Mouse (Mus musculus) embryonic facial prominence, embryonic 12.5 days (tissue): ENCODE data around the gene Adamts12. TPM values are rescaled to one million over a fixed set of nuclear protein-coding genes. Genes with fewer than 3 reads are reported as not detected.

Experiments used
- ATAC-seq: fragments of 200-750 bp; cut with Nextera tagmentation; 2 replicates; pipeline ENCODE4 v1.8.0; 2017; ENCODE audit not compliant: insufficient number of reproducible peaks, insufficient read depth, low FRiP score, low TSS enrichment
- H3K27ac ChIP-seq: fragments of 300-500 bp; sonication (generic); 2 replicates; pipeline ENCODE4 v1.5.1; 2016; ENCODE audit warnings: mild to moderate bottlenecking
- H3K27me3 ChIP-seq: fragments of 300-500 bp; sonication (generic); 2 replicates; pipeline ENCODE4 v1.6.1; 2016; ENCODE audit warnings: mild to moderate bottlenecking, moderate library complexity
- H3K36me3 ChIP-seq: fragments of 300-500 bp; sonication (generic); 2 replicates; pipeline ENCODE4 v1.6.1; 2016; ENCODE audit warnings: mild to moderate bottlenecking
- H3K4me1 ChIP-seq: fragments of 300-500 bp; sonication (generic); 2 replicates; pipeline ENCODE4 v1.6.1; 2016
- H3K4me2 ChIP-seq: fragments of 300-500 bp; sonication (generic); replicated peaks from 2 replicates; pipeline ENCODE4 v1.6.1; 2016; ENCODE audit warnings: mild to moderate bottlenecking, moderate library complexity
- H3K4me3 ChIP-seq: fragments of 300-500 bp; sonication (generic); 2 replicates; pipeline ENCODE4 v1.5.1; 2016; ENCODE audit warnings: mild to moderate bottlenecking
- H3K9ac ChIP-seq: fragments of 300-500 bp; sonication (generic); 2 replicates; pipeline ENCODE4 v1.6.1; 2016; ENCODE audit warnings: mild to moderate bottlenecking, moderate library complexity
- H3K9me3 ChIP-seq: fragments of 300-500 bp; sonication (generic); 2 replicates; pipeline ENCODE4 v1.6.1; 2016; ENCODE audit warnings: mild to moderate bottlenecking, moderate library complexity
- WGBS: fragments of 180-500 bp; shearing (Covaris S2); methylation state at CpG from one replicate; pipeline ENCODE4 v1.1.7; 2016; 5-methylcytosine and 5-hydroxymethylcytosine counted together
- polyA plus RNA-seq: library from polyadenylated mRNA; unstranded; fragments of >200 nt; fragmentation: Nextera tagmentation; extraction: Ambion mirVana; gene quantifications from 2 replicates; pipeline ENCODE4 v1.2.1, GENCODE M21; 2016

The Adamts12 gene
- polyA plus RNA-seq, 1 experiment from 2014 or later, result 3.4 TPM

DNA sequence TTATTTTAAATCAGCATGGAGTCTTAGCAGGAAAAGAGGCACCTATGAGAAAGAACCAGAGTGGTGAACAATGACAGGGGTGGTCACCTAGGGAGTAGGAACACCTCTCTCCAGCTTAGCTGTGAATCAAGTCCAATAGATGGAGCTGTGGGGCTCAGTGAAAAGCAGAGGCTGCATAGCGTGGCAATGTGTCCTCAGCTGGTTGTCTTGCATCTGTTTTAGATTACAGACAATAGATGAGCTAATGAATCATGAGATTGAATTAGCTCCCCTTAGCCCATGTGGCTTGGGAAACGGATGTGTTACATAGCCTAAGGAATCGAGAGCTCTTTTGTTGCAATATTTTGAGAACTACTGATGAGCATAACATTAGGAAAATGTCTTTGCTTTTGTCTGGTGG, 291.3 kb downstream of the Adamts12 start:
- H3K27ac ChIP-seq, result no peak overlapping the region
- no peak for ATAC-seq
- H3K4me3 ChIP-seq, result no peak overlapping the region
- no peak overlapping the region for H3K9ac ChIP-seq
- no peaks in the 10 kb centered on the region for H3K9me3 ChIP-seq
- WGBS, result 29% methylated on average over 3 of the region's 3 CpGs
- H3K4me1 ChIP-seq, result no peaks in the 10 kb centered on the region
- H3K36me3 ChIP-seq, result no peaks in the 10 kb centered on the region
- H3K4me2 ChIP-seq, result no peak overlapping the region
- no peaks in the 10 kb centered on the region for H3K27me3 ChIP-seq

DNA sequence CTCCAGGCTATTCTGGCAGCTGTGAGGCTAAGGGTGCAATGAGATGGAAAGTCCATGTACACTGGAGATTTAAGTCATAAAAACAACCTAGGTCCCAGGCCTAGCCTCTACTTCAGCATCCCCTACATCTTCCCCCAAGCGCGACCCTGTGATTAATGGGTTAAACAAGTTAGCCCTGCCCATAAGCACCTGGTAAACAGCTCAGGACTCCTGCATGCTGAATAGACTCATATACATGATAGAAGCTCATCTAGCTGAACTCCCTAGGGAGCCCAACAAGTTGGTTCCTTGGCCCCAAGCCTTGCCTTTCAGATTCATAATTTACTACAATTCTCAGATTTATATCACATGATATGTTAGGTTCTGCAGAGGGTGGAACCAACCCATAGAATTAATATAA, 292.9 kb downstream of the Adamts12 start:
- H3K4me1 ChIP-seq, result no peaks in the 10 kb centered on the region
- no peak overlapping the region for H3K27ac ChIP-seq
- H3K36me3 ChIP-seq, result no peaks in the 10 kb centered on the region
- no peaks in the 10 kb centered on the region for H3K27me3 ChIP-seq
- 89% methylated on average over 2 of the region's 2 CpGs for WGBS
- ATAC-seq, result no peak
- no peak overlapping the region for H3K9ac ChIP-seq
- H3K4me2 ChIP-seq, result no peak overlapping the region
- H3K4me3 ChIP-seq, result no peak overlapping the region
- H3K9me3 ChIP-seq, result no peaks in the 10 kb centered on the region

DNA sequence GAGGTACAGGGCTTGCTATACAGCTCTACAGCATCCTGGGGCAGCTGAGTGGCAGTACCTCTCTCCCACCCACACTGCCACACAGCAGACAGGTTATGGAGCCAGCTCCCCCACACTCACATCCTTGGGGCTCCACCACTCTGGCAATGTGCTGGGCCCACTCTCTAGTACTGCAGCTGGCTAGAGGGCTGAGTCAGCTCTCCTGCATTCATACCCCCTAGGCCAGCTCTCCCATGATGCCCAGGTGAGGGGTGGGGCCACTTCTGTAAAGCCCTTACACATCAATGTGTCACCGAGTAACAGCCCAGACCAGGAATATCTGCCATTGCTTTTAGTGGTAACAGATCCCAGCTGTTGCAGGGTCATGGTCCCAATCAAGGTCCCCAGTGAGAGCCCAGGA, 296.3 kb downstream of the Adamts12 start:
- H3K4me2 ChIP-seq, result no peak overlapping the region
- no peaks in the 10 kb centered on the region for H3K27me3 ChIP-seq
- H3K27ac ChIP-seq, result no peak overlapping the region
- no peak overlapping the region for H3K9ac ChIP-seq
- WGBS, result 75% methylated on average over 1 of the region's 1 CpGs
- no peak overlapping the region for H3K4me3 ChIP-seq
- H3K36me3 ChIP-seq, result no peaks in the 10 kb centered on the region
- no peaks in the 10 kb centered on the region for H3K9me3 ChIP-seq
- peak; percentile 60 for ATAC-seq
- H3K4me1 ChIP-seq, result no peaks in the 10 kb centered on the region

DNA sequence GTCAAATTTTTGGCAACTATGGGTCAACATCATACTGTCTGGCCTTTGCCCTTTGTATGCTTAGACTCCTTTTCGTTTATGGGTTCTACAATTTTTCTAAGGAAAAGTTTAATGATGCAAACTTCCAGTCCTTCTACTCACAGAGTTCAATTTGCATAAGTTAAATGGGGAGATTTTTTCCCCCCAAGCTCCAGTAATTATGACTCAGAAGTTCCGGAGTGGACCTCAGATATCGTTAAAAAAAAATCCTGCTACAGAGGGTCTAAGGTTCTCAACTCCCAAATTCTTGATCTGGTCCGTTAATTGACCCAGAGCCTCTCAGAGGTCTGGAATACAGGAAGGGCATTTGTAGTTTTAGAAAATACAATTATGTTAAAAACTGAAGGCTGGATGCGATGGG, 297.2 kb downstream of the Adamts12 start:
- Histone ChIP-seq H3K27me3 (no peaks in the 10 kb centered on the region), H3K9me3 (no peaks in the 10 kb centered on the region), H3K4me1 (no peaks in the 10 kb centered on the region), H3K4me2 (no peak overlapping the region), H3K27ac (no peak overlapping the region), H3K36me3 (no peaks in the 10 kb centered on the region), H3K4me3 (no peak overlapping the region), H3K9ac (no peak overlapping the region)
- no peak for ATAC-seq
- 84% methylated on average over 5 of the region's 5 CpGs for WGBS

DNA sequence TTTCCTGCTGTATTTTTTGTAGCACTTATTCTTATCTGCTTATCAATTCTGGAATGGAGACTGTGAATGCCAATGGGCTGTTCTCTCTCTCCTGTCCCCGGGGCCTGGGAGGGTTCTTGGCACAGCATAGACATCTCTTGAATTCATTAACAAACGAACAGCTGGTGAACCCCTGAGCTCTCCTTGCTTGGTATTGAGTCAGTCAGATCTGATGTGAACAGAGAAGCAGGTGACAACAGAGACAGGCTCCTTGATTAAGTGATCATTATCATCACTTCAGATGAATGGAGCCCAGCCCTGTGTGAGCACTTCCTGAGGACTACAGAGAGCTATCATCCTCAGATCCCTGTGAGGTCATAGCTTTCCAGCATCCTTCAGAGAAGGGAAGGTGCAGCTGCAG, 299.5 kb downstream of the Adamts12 start:
- WGBS, result 45% methylated on average over 2 of the region's 2 CpGs
- Histone ChIP-seq H3K27ac (no peak overlapping the region), H3K36me3 (no peaks in the 10 kb centered on the region), H3K9me3 (no peaks in the 10 kb centered on the region), H3K4me3 (no peak overlapping the region), H3K9ac (no peak overlapping the region), H3K4me1 (no peaks in the 10 kb centered on the region), H3K27me3 (no peaks in the 10 kb centered on the region), H3K4me2 (no peak overlapping the region)
- no peak for ATAC-seq

DNA sequence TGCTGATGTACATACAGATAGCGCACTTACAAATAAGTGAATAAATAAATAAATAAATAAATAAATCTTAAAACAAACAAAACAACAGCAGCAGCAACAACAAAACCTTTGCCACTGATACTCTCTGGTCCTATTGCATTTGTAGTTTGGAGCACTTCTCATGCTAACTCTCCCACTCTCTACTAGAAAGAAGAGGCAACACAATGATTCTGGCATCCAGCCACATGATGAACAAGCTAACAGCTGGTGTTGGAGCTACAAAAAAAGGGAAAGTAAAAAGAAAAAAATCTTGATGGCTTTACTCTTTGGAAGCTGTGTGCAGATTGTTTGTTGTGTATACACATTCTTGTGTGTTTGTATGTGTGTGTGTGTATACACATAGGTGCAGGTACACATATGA, 300.2 kb downstream of the Adamts12 start:
- no peak for ATAC-seq
- Histone ChIP-seq H3K9me3 (no peaks in the 10 kb centered on the region), H3K4me3 (no peak overlapping the region), H3K9ac (no peak overlapping the region), H3K4me2 (no peak overlapping the region), H3K4me1 (no peaks in the 10 kb centered on the region), H3K36me3 (no peaks in the 10 kb centered on the region), H3K27me3 (no peaks in the 10 kb centered on the region), H3K27ac (no peak overlapping the region)
- WGBS, result 94% methylated on average over 1 of the region's 1 CpGs

DNA sequence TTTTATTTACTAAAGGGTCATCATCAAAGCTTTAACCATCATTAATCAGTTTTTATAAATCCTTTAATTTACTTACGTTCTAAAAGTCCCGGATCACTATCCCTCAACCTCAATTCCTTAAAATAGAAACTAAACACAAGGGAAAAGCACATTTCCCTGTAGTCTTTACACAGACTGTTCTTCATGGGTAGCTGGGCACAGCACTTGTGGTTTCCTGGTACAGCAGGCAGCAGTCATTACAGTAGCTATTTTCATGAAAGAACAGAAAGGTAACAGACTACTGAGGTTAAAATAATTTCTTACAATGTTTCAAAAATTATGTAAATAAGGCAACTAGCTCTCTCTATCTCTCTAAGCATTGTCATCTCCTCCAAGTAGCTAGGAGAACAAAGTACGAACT, 305.0 kb downstream of the Adamts12 start:
- H3K4me1 ChIP-seq, result no peaks in the 10 kb centered on the region
- no peaks in the 10 kb centered on the region for H3K36me3 ChIP-seq
- H3K9me3 ChIP-seq, result no peaks in the 10 kb centered on the region
- no peak overlapping the region for H3K9ac ChIP-seq
- H3K27ac ChIP-seq, result no peak overlapping the region
- no peak overlapping the region for H3K4me3 ChIP-seq
- WGBS, result 84% methylated on average over 3 of the region's 3 CpGs
- H3K27me3 ChIP-seq, result no peaks in the 10 kb centered on the region
- ATAC-seq, result no peak
- no peak overlapping the region for H3K4me2 ChIP-seq

DNA sequence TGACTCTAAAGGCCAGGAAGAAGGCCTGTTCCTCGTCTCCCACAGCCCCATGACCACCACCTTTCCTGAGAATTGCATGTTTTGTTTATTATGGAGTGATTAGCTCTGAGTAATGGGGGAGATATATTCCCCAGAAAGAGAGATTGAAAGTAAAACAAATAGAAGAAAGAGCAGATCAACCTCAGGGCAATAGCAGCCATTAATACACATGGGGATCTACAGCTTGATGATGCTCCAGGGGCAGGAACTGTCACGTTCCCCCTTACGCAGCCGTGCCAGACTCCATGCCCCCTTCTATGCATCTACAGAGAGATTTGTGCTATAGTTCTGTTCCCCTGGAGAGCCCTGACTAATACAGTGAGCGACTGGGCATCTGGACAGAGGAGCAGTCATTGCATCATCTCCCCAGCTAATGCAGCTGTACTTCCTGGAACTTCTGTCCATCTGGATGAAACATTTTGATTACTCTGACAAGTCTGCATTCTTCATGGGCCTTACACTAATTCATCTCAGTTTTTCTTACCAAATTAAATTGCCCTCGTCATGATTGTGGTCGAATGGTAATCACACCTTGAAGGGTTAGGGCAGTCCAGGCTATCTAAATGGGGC, 306.0 kb downstream of the Adamts12 start:
- no peaks in the 10 kb centered on the region for H3K9me3 ChIP-seq
- H3K4me2 ChIP-seq, result no peak overlapping the region
- no peaks in the 10 kb centered on the region for H3K36me3 ChIP-seq
- no peak overlapping the region for H3K4me3 ChIP-seq
- H3K27ac ChIP-seq, result no peak overlapping the region
- 85% methylated on average over 7 of the region's 7 CpGs for WGBS
- ATAC-seq, result no peak
- H3K27me3 ChIP-seq, result no peaks in the 10 kb centered on the region
- H3K9ac ChIP-seq, result no peak overlapping the region
- H3K4me1 ChIP-seq, result no peaks in the 10 kb centered on the region

DNA sequence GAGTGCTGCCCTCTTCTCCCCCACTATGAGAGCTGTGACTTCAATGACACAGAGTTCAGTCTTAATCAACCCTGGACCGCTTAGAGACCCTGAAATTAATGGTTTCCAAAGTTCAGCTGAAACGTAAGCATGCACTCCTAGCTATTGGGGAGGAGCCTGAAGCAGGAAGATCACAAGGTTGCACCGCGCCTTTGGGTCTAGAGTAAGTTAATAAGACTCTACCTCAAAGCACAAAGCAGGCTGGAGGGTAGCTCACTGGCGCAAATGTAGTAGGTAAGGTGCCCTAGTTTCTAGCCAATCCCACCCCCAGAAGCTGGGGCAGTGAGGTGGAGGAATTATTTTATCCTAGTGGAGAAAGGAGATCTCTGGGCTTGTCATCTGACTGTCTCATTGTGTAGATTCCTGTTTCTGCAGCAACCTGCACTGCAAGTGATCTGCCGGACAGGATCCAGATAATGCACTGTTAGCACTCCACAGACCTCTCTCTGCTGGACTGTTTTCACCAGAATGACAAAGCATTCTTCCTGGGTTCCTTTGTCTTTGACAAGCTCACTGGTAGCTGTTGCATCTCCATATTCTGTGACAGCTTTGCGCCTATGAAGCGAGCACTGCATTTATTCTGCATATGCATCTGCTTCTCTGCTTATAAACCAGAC, 315.0 kb downstream of the Adamts12 start:
- Histone ChIP-seq H3K4me3 (no peak overlapping the region), H3K9me3 (no peaks in the 10 kb centered on the region), H3K4me1 (no peaks in the 10 kb centered on the region), H3K27me3 (no peaks in the 10 kb centered on the region), H3K36me3 (peaks cover 18% of the 10 kb centered on the region), H3K27ac (no peak overlapping the region), H3K9ac (no peak overlapping the region), H3K4me2 (no peak overlapping the region)
- 81% methylated on average over 8 of the region's 8 CpGs for WGBS
- ATAC-seq, result no peak

DNA sequence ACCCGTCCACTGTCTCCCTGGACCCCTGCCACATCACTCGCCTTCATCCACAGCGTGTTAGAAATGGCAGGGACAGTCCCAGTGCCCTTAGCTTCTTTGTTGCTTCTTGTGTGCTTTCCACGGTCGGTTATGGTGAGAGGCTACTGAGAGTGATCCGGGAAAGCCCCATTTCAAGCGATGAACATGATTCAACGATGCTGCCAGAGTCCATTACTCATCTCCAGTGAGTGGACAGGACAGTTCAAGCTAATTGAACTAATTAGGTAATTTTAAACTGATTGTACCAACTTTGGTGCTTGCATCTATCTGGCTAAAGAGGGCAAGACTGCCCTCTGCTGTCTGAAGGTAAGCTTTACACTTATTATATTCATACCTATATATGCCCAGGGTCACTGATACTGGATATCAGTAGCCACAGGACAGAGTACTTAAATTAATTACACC, 315.5 kb downstream of the Adamts12 start:
- H3K4me3 ChIP-seq, result no peak overlapping the region
- H3K27me3 ChIP-seq, result no peaks in the 10 kb centered on the region
- 0 out of 2 replicates have a peak, but pooled peaks have one; percentile 6 for ATAC-seq
- peaks cover 24% of the 10 kb centered on the region for H3K36me3 ChIP-seq
- no peak overlapping the region for H3K27ac ChIP-seq
- H3K4me2 ChIP-seq, result no peak overlapping the region
- no peaks in the 10 kb centered on the region for H3K4me1 ChIP-seq
- no peaks in the 10 kb centered on the region for H3K9me3 ChIP-seq
- no peak overlapping the region for H3K9ac ChIP-seq
- WGBS, result 45% methylated on average over 8 of the region's 8 CpGs

DNA sequence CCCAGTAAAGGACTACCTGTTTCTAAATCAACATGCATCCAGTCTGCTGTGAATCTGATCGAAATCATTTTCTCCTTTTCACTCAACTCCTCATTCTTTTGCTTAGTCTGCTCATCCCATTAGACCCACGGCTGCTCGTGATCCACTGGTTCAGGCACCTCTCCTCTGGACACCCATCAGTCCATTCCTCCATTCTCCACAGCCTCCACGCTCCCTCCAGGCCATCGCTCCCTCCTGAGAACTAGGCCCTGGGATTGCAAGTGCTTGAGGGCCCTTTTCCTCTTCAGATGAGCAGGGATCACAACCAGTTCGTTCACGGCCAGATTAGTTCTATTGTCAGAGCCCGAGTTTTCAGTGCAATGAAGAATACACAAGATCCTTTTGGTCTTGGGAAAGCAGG, 316.0 kb downstream of the Adamts12 start:
- Histone ChIP-seq H3K27me3 (no peaks in the 10 kb centered on the region), H3K27ac (no peak overlapping the region), H3K36me3 (peaks cover 29% of the 10 kb centered on the region), H3K4me3 (no peak overlapping the region), H3K4me1 (no peaks in the 10 kb centered on the region), H3K9me3 (no peaks in the 10 kb centered on the region), H3K4me2 (no peak overlapping the region), H3K9ac (no peak overlapping the region)
- 79% methylated on average over 8 of the region's 8 CpGs for WGBS
- ATAC-seq, result no peak

DNA sequence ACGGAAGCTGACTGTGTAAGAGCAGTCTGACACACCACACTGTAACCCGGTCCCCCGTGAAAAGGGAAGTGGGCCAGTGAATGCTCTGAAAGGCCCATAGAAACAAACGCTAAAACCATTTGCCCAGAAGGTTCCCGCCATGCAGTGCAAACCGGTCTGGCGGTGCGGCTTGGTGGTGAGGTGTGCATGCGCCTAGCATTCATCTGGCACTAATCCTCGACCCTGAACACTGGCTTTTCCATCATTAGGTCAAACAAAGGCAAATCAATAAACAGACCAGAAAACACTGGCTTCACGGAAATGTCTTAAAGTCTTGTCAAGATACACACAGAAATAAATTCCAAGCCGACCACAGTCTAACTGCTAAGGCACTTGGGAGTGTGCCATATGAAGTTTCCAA, 318.0 kb downstream of the Adamts12 start:
- H3K9ac ChIP-seq, result no peak overlapping the region
- no peaks in the 10 kb centered on the region for H3K9me3 ChIP-seq
- peaks cover 49% of the 10 kb centered on the region for H3K36me3 ChIP-seq
- no peaks in the 10 kb centered on the region for H3K4me1 ChIP-seq
- H3K27ac ChIP-seq, result no peak overlapping the region
- no peak overlapping the region for H3K4me3 ChIP-seq
- 87% methylated on average over 12 of the region's 12 CpGs for WGBS
- no peak for ATAC-seq
- no peak overlapping the region for H3K4me2 ChIP-seq
- no peaks in the 10 kb centered on the region for H3K27me3 ChIP-seq
